Mouse (Mus musculus) megakaryocyte progenitor cell, adult 5-6 weeks (primary cell): Measurements from ENCODE around the gene Bdh1. TPM values are rescaled to one million over a fixed set of nuclear protein-coding genes. Genes with fewer than 3 reads are reported as not detected.
"Not testable (repeated sequence)": the region's sequence is repeated elsewhere in the genome, so short reads cannot be mapped to it uniquely, and the experiment has no call there.

Source experiments
- ATAC-seq: replicated peaks from 2 replicates; pipeline ENCODE4 v1.8.0; 2016; ENCODE audit warnings: mild to moderate bottlenecking, moderate TSS enrichment, inconsistent platforms; ENCODE audit not compliant: poor library complexity
- total RNA-seq, 2 experiments: library from RNA; stranded (forward) in 1 of 2; stranded (reverse) in 1 of 2; fragments of 157-497, 149-512 nt in 1 of 2; fragments of 200-1000 nt in 1 of 2; gene quantifications; 2 replicates each; pipeline versions ENCODE4 v1.2.3 to v1.2.4; 2015 to 2017

Bdh1 gene
- total RNA-seq (2015) (1.3 and 2.6 TPM in 2 replicates), total RNA-seq (2017) (3.0 and 4.7 TPM in 2 replicates)

GRCm38 (mm10) chr16:31422000-31422399 is at the start of gene Bdh1:
TSS of gene Bdh1 (plus strand) at chr16:31422280.
- no peak for ATAC-seq

- not testable (repeated sequence) for ATAC-seq
Observed at GRCm38 (mm10) chr16:31372316-31372715, 49.8 kb upstream of the Bdh1 start.

GRCm38 (mm10) chr16:31375877-31376582 is 46.0 kb upstream of the Bdh1 start:
- ATAC-seq, result not testable (repeated sequence)

DNA sequence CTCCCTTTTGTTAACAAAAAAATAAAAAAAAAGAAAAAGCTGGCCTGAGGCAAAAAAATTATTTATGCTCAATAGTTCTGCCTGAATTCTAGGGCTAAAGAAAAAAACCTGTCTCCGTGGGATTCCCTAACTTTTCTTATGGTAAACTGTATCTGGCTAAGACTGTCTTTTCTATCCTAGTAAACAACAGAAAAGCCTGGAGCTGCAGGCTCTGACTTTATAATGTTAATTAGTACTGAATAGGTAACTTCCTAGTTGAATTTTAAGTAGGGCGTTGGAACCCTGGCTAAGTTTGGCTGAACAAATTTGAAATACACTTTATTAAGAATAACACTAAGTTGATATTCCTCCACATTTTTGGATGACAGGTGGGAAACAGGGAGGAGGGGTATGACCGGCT is 33.8 kb upstream of the Bdh1 start:
- ATAC-seq, result not testable (repeated sequence)

GRCm38 (mm10) chr16:31399231-31399630 is 22.8 kb upstream of the Bdh1 start:
- no peak for ATAC-seq

DNA sequence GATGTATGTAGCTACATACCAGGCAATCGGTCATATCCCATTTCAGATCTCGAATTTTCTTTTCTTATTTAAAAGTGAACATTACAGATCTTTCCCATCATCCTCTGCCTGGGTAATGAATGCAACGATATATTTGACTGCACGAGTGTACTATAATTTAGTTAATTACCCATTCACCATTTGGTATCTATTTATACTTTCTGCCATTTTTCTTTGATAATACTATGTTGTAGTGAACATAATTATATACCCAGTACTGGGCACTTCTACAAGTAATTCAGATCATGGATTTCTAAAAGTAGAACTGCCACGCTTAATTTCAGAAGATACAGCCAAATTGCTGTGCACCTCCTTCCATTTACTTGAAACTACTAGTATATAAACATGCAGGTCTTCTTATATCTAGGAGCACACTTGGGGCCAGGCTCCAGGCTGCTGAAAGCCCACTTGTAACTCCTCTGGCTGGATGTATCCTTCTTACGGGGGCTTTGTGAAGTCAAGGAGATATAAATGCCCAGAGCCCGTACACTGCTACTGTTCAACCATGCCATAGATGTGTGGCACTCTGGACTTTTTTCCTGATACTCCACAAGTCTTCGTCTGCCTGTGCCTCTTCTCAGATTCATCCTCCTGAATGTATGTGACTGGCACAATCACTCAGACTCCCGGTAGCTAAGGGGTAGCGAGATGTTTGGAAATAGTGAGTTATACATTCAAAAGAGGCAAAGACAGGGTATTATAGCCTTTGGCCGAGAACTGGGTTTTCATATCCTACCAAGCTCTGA is 21.0 kb upstream of the Bdh1 start:
- no peak for ATAC-seq

DNA sequence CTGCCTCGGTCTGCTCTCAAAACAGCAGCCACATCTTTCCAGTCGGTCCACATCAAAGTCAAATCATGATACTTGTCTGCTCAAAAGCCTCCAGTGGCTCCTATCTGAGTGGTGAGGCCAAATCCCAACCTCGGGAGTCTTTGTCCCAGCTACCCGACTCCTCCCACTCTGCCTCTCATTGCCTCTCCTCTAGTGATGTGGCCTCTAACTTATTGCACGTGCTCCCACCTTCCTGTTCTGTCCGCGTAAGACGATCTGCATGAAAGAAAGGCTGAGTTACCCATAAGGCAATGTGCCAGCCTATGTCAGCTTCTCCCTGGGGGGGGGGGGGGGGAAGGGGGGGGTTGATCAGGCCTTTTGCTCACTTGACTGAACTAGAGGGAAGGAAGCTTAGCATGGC is 20.0 kb upstream of the Bdh1 start:
- 0 out of 2 replicates have a peak, but pooled peaks have one; percentile 23 for ATAC-seq

DNA sequence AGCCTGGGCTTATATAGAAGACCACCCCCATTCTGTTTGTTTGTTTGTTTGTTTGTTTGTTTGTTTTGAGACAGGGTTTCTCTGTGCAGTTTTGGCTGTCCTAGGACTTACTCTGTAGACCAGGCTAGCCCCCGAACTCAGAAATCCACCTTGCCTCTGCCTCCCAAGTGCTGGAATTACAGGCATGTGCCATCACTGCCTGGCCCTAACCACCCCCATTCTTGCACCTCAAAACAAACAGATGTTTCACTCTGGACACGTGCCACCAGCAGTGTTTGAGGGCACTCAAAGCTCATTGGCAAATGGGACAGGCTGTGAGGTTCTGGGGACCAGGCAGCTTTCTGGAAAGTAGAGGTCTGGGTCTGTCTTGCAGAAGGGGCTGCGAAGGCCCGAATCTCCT is 18.1 kb upstream of the Bdh1 start:
- ATAC-seq, result no peak

DNA sequence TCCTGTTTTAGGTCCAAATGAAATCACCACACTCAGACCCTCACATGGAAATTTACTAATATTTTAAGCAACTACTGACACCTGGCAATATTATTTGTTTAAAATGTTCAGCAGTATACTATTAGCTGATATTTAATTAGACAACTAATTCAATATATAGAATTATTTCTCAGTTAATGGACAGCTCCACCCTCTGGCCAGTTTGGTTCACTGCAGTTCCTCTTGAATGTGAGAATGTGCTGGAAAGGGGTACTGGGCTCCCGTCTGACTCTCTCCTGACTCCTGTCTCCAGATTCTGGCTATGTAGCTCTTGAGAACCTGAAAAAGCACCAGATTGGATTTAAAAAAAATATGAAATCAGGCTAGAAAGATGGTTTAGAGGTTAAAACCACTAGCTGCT is 17.0 kb upstream of the Bdh1 start:
- ATAC-seq, result peak; percentile 50; the same call in 1 of the 2 replicates

GRCm38 (mm10) chr16:31407872-31408271 is 14.2 kb upstream of the Bdh1 start:
- no peak for ATAC-seq

DNA sequence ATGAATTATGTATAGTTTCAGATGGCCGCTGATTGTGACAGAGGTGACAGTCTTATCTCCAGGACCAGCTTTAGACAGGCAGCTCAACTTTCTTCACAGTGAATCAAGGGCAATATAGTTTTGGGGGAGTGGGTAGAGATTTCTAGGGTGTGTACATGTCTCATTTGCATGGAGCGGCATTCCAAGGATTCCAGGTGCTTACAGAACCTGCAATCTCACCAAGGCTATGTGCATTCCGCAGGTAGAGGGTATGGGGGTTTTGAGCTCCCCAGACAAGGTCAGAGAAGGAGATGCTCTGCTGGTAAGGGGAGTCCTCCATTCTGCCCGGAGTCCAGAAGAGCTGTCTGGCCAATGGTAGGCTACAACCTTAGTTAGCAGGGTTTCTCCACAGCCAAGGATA is 11.1 kb upstream of the Bdh1 start:
- ATAC-seq, result no peak

DNA sequence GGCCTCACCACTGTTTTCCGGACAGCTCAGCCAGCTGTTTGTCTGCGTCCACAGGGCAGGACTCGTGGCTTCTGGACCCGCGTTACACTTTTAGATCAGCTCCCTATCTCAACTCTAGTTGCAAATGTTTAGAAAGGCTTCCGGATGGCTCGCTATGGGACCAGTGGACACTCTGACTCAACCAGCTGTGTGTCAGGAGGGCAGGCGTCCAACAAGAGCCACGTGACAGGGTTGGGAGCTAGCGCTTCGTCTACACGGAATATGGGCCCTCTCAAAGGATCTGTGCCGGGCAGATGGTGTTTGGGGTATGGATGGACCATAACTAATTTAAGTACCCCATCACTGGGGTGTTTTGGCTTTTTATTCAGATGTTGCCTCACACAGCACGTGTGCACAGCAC is 9.8 kb upstream of the Bdh1 start:
- no peak for ATAC-seq

DNA sequence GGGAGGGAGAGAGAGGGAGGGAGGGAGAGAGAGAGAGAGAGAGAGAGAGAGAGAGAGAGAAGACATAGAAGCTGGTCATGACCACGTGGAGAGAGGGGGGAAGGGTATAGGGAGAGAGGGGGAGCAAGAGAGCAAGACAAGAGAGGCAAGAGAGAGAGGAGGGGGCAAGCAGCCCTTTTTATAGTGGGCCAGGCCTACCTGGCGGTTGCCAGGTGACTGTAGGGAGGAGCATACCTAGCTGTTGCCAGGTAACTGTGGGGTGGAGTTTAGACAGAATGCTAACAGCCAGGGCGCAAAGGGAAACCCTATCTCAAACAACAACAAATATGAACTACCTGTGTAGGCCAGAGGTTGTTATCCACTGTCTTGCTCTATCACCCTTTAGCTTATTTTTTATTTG is 8.3 kb upstream of the Bdh1 start:
- ATAC-seq, result no peak

- ATAC-seq, result no peak
Observed at GRCm38 (mm10) chr16:31415885-31416450, 6.1 kb upstream of the Bdh1 start.

DNA sequence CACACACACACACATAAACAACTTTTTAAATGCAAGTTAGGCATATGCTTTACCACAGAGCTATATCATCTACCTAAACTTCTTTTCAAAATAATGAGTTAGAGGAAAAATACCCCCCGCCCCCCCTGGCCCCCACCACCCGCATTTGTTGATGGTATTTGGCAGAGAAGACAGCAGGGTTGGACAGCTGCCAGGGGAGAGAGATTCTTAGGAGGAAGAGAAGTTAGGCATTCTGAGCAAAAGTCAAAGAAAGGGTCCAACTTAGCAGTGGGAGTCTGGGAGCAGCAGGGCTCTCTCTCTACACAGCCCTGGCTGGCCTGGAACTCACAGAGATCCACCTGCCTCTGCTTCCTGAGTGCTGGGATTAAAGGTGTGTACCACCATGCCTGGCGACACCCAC is 3.4 kb upstream of the Bdh1 start:
- ATAC-seq, result no peak

GRCm38 (mm10) chr16:31419457-31419856 is 2.6 kb upstream of the Bdh1 start:
- ATAC-seq, result no peak

DNA sequence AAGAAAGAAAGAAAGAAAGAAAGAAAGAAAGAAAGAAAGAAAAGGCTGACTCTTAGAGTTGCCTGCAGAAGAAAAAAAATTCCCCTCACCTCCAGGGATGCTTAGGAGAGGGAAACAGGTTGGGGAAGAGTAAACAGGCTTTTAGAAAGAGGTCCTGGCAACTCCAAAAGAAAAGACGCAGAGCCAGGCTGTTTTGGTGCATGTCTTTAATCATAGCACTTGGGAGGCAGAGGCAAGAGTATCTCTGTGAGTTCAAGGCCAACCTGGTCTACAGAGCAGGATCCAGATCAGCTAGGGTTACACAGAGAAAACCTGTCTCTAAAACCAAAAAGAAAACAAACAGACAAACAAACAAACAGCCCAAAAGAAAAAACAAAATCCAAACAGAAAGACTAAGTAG is 642 bp downstream of the Bdh1 start:
- ATAC-seq, result no peak

- no peak for ATAC-seq
Observed at GRCm38 (mm10) chr16:31423368-31423767, 1.3 kb downstream of the Bdh1 start.

GRCm38 (mm10) chr16:31424416-31425187 is 2.5 kb downstream of the Bdh1 start:
- ATAC-seq, result no peak

- no peak; the same call in 1 of the 2 replicates for ATAC-seq
Observed at GRCm38 (mm10) chr16:31425508-31425907, 3.4 kb downstream of the Bdh1 start.

DNA sequence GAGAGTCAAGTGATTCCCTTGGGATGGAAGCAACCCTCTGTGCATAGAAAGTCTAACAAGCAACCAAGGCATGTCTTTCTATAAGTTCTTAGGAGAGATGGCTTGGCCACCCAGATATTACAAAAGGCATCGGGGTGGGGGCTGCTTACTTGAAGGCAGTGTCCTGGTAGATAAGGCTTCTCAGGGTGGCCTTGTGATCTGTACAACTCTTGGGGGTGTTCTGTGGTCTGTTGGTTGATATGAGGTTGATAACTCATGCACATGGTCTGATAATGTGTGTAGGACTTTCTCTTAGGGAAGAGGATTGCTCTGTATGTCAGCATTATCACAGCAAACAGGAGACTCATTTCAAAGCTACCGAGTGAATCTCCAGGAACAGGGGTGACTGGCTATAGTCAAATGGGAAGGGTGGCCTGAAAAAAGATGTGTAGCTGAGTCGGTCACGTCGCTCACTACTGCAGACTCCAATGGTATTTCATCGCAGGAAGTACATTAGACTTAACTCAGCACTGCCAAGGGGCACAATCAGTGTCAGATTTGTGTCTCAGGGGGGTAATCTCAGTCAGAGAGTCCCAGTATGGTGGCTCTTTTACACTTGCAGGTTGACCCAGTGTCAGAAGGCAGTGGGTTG is 4.5 kb downstream of the Bdh1 start:
- peak; percentile 33 for ATAC-seq
